ENCODE assay signal across 8 mouse cellular contexts in the genomic region with DNA sequence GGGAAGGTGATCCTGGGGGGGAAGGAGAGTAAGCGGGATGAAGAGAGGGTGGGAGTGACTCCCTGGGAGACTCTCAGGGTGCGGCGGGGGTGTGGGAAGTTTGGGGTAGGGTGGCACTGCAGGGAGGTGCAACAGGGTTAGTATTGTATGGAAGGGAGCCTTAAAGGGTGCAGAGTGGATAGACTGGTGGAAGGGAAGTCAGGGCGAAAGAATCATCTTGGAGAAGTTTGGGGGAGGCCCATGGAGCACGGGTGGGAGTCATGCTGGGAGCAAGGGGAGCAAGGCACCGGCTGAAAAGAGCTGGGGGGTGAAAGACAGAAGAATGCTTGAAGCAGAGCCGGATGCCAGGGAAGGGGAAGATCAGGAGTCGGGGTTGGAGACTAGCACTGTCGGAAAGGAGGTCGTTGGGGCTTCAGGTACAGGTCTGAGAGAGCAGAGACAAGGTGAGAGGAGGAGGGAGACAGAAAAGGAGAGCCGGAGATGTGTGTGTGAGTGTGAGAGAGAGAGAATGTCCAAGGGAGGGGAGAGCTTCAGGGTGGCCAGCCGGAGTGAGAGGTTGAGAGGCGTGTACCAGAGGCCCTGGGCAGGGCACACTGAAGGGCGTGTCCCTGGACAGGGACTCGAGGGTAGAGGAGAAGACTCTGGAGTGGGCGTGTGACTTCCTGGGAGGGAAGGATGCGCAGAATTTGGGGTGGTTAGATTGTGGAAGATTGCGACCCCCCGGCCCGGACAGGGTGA. TPM values are rescaled to one million over a fixed set of nuclear protein-coding genes. Genes with fewer than 3 reads are reported as not detected.
DNase-seq lines count a peak whose midpoint lies in the region; ATAC-seq lines count a peak whose summit lies in the region.

A gene (minus strand): TSS at position 528 of the 738 bp plus-strand sequence.

- H3K9ac ChIP-seq in forebrain, embryonic 15.5 days (replicated peaks): peak within 1 kb of the TSS; percentile 57
- peak within 1 kb of the TSS; percentile 76 for H3K9ac ChIP-seq in hindbrain, embryonic 14.5 days
- H3K9ac ChIP-seq in limb, embryonic 13.5 days: peak within 1 kb of the TSS; percentile 79
- H3K9ac ChIP-seq in midbrain, embryonic 14.5 days (replicated peaks; ENCODE audit: low read length): peak within 1 kb of the TSS; percentile 75

- intact Hi-C loops in left cerebral cortex, postnatal 10 days (cut with DNase I): loop anchor here (5.0 kb wide), 1 partner anchor 74 kb away; no protein-coding TSS in a partner anchor

- no peak within 1 kb of the TSS for H3K27ac ChIP-seq in forebrain, embryonic 15.5 days (replicated peaks)
- no peak within 1 kb of the TSS for H3K27ac ChIP-seq in hindbrain, embryonic 14.5 days
- H3K27ac ChIP-seq in limb, embryonic 13.5 days: peak within 1 kb of the TSS; percentile 61; the same call in 1 of the 2 replicates
- H3K27ac ChIP-seq in midbrain, embryonic 14.5 days (replicated peaks; ENCODE audit: low read depth, low read length): no peak within 1 kb of the TSS

- H3K4me1 ChIP-seq in forebrain, embryonic 15.5 days: peaks cover 24% of the 10 kb centered on the region; the same call in 1 of the 2 replicates
- H3K4me1 ChIP-seq in hindbrain, embryonic 14.5 days (replicated peaks; ENCODE audit: control insufficient read depth, insufficient read depth, low read length): peaks cover 16% of the 10 kb centered on the region
- H3K4me1 ChIP-seq in limb, embryonic 13.5 days: peaks cover 27% of the 10 kb centered on the region
- peaks cover 12% of the 10 kb centered on the region; the same call in 1 of the 2 replicates for H3K4me1 ChIP-seq in midbrain, embryonic 14.5 days (ENCODE audit: control insufficient read depth, insufficient read depth, low read length)

- no peaks in the 10 kb centered on the region for H3K36me3 ChIP-seq in forebrain, embryonic 15.5 days
- no peaks in the 10 kb centered on the region for H3K36me3 ChIP-seq in hindbrain, embryonic 14.5 days (replicated peaks; ENCODE audit: control insufficient read depth, insufficient read depth)
- no peaks in the 10 kb centered on the region for H3K36me3 ChIP-seq in limb, embryonic 13.5 days
- no peaks in the 10 kb centered on the region for H3K36me3 ChIP-seq in midbrain, embryonic 14.5 days (ENCODE audit: control insufficient read depth, insufficient read depth, low read length)

- peak within 1 kb of the TSS; percentile 95 for H3K4me2 ChIP-seq in forebrain, embryonic 15.5 days (replicated peaks)
- peak within 1 kb of the TSS; percentile 96 for H3K4me2 ChIP-seq in hindbrain, embryonic 14.5 days (replicated peaks)
- peak within 1 kb of the TSS; percentile 94 for H3K4me2 ChIP-seq in limb, embryonic 13.5 days (replicated peaks)
- H3K4me2 ChIP-seq in midbrain, embryonic 14.5 days (ENCODE audit: low read length): peak within 1 kb of the TSS; percentile 94

- H3K27me3 ChIP-seq in forebrain, embryonic 15.5 days: peaks cover 16% of the 10 kb centered on the region
- H3K27me3 ChIP-seq in hindbrain, embryonic 14.5 days (ENCODE audit: control insufficient read depth, insufficient read depth, low read length): peaks cover 32% of the 10 kb centered on the region
- peaks cover 60% of the 10 kb centered on the region for H3K27me3 ChIP-seq in limb, embryonic 13.5 days
- peaks cover 23% of the 10 kb centered on the region for H3K27me3 ChIP-seq in midbrain, embryonic 14.5 days (ENCODE audit: control insufficient read depth, insufficient read depth, low read length)

- no peak for DNase-seq in left cerebral cortex, adult 18-20 months (ENCODE audit: low spot score in 2 of 2)
- DNase-seq in left cerebral cortex, postnatal 10 days (ENCODE audit: extremely low spot score in 1 of 2, low spot score in 2 of 2): no peak
- DNase-seq in hindbrain, embryonic 14.5 days (ENCODE audit: low spot score): no peak
- DNase-seq in midbrain, embryonic 14.5 days: peak; percentile 11
- DNase-seq in thymus, postnatal 36 days: no peak

- H3K9me3 ChIP-seq in forebrain, embryonic 15.5 days: no peaks in the 10 kb centered on the region
- no peaks in the 10 kb centered on the region for H3K9me3 ChIP-seq in hindbrain, embryonic 14.5 days (ENCODE audit: control insufficient read depth, low read length)
- H3K9me3 ChIP-seq in limb, embryonic 13.5 days: no peaks in the 10 kb centered on the region
- H3K9me3 ChIP-seq in midbrain, embryonic 14.5 days (ENCODE audit: control insufficient read depth, low read length): no peaks in the 10 kb centered on the region

- ATAC-seq in forebrain, embryonic 15.5 days (replicated peaks): peak; percentile 52
- 0 out of 2 replicates have a peak, but pooled peaks have one; percentile 29 for ATAC-seq in hindbrain, embryonic 14.5 days (ENCODE audit: low FRiP score)
- no peak for ATAC-seq in limb, embryonic 13.5 days (ENCODE audit: low FRiP score, low read depth)
- peak; percentile 54; the same call in 1 of the 2 replicates for ATAC-seq in midbrain, embryonic 14.5 days (ENCODE audit: low FRiP score, low TSS enrichment)
- ATAC-seq in CD4-positive, CD25-positive, alpha-beta regulatory T cell, adult 4 months: no peak

- peak within 1 kb of the TSS; percentile 49 for H3K4me3 ChIP-seq in forebrain, embryonic 15.5 days
- peak within 1 kb of the TSS; percentile 65 for H3K4me3 ChIP-seq in hindbrain, embryonic 14.5 days (replicated peaks; ENCODE audit: low read length)
- H3K4me3 ChIP-seq in limb, embryonic 13.5 days: peak within 1 kb of the TSS; percentile 63
- peak within 1 kb of the TSS; percentile 55 for H3K4me3 ChIP-seq in midbrain, embryonic 14.5 days (replicated peaks; ENCODE audit: low read depth, low read length)

- WGBS in forebrain, embryonic 15.5 days: 3% methylated on average over 20 of the region's 20 CpGs
- WGBS in hindbrain, embryonic 14.5 days: 5% methylated on average over 20 of the region's 20 CpGs
- WGBS in limb, embryonic 13.5 days: 3% methylated on average over 20 of the region's 20 CpGs
- WGBS in midbrain, embryonic 14.5 days: 2% methylated on average over 20 of the region's 20 CpGs

RNA-seq across cellular contexts. Expression of the gene that starts here (rescaled TPM):
- 10 to 100 TPM; 18.0 to 19.7 TPM for total RNA-seq in left cerebral cortex, adult 18-20 months (2021)
- total RNA-seq in left cerebral cortex, postnatal 10 days (2021): 10 to 100 TPM in 1 of 2 experiments, 1 to 10 TPM in 1; 9.3 to 10.7 TPM
- 2.1 TPM in 2 replicates for polyA plus RNA-seq in forebrain, embryonic 15.5 days (2015; fragmentation: Nextera tagmentation; extraction: Ambion mirVana)
- 2.3 and 2.6 TPM in 2 replicates for polyA plus RNA-seq in hindbrain, embryonic 14.5 days (2014; fragmentation: Nextera tagmentation; extraction: Ambion mirVana)
- polyA plus RNA-seq in limb, embryonic 13.5 days (2015; fragmentation: Nextera tagmentation; extraction: Ambion mirVana): 3.2 and 4.4 TPM in 2 replicates
- polyA plus RNA-seq in midbrain, embryonic 14.5 days (2014; fragmentation: Nextera tagmentation; extraction: Ambion mirVana): 1.4 and 1.8 TPM in 2 replicates
- polyA plus RNA-seq in CD4-positive, CD25-positive, alpha-beta regulatory T cell, adult 4 months (2017; shearing (Covaris generic)): not detected

Comparison
In these comparisons a context has a peak if more than half of its experiments do, and no peak if none do; other contexts are left out.
1. ATAC-seq: peak in forebrain, embryonic 15.5 days (single experiment), hindbrain, embryonic 14.5 days (single experiment) and midbrain, embryonic 14.5 days (single experiment); none in limb, embryonic 13.5 days (single experiment) and CD4-positive, CD25-positive, alpha-beta regulatory T cell, adult 4 months (single experiment).
2. Peak in every context shown above with its lines, with median percentiles within 50 percentile points of each other: H3K4me2 ChIP-seq, H3K4me3 ChIP-seq and H3K9ac ChIP-seq.